In genomic region chr3:63740073-63740472, GRCm38 (mm10) we compare ENCODE assay signal across 9 mouse cellular contexts.
DNase-seq lines count a peak whose midpoint lies in the region; ATAC-seq and TF ChIP-seq lines count a peak whose summit lies in the region.
"Had no signal": no experiment of that assay in that cellular context is flagged by ENCODE, and none has a peak within 500 bp of the region (broad histone marks: within the 10 kb centered on the region; RNA-seq: fewer than 3 reads in every experiment).

No protein-coding gene starts in this region.

- no peak overlapping the region for H3K4me2 ChIP-seq in forebrain, embryonic 14.5 days (ENCODE audit: low read length)
- H3K4me2 ChIP-seq: heart, embryonic 13.5 days had no signal

- peak overlapping the region; percentile 51 for H3K27ac ChIP-seq in left cerebral cortex, adult 2 months
- H3K27ac ChIP-seq in forebrain, embryonic 14.5 days (ENCODE audit: low read depth, low read length), result no peak overlapping the region
- H3K27ac ChIP-seq: heart, embryonic 13.5 days had no signal

- intact Hi-C loops in left cerebral cortex, adult 2 months (cut with DNase I), result no loop called here
- intact Hi-C loops in left cerebral cortex, postnatal 36 days (cut with DNase I), result no loop called here

- H3K9ac ChIP-seq in forebrain, embryonic 14.5 days (ENCODE audit: low read length), result no peak overlapping the region
- H3K9ac ChIP-seq: heart, embryonic 13.5 days had no signal

- H3K9me3 ChIP-seq in forebrain, embryonic 14.5 days (replicated peaks; ENCODE audit: control insufficient read depth, low read length), result no peaks in the 10 kb centered on the region
- H3K9me3 ChIP-seq: heart, embryonic 13.5 days had no signal

- no peaks in the 10 kb centered on the region for H3K36me3 ChIP-seq in forebrain, embryonic 14.5 days (ENCODE audit: control insufficient read depth, insufficient read depth, low read length)
- H3K36me3 ChIP-seq: heart, embryonic 13.5 days had no signal

- ATAC-seq in forebrain, embryonic 14.5 days, result peak; percentile 55; the same call in 1 of the 2 replicates
- no peak for ATAC-seq in monocyte, adult 5-6 weeks (replicated peaks; ENCODE audit: insufficient number of reproducible peaks, low FRiP score, low TSS enrichment, poor library complexity, severe bottlenecking)

- no peaks in the 10 kb centered on the region for H3K27me3 ChIP-seq in forebrain, embryonic 14.5 days (replicated peaks; ENCODE audit: control insufficient read depth, insufficient read depth, low read length)
- H3K27me3 ChIP-seq: heart, embryonic 13.5 days had no signal

- H3K4me1 ChIP-seq in forebrain, embryonic 14.5 days (ENCODE audit: control insufficient read depth, insufficient read depth, low read length), result 0 out of 2 replicates have a peak, but pooled peaks cover 3% of the 10 kb centered on the region
- H3K4me1 ChIP-seq: heart, embryonic 13.5 days had no signal

- no peak overlapping the region for H3K4me3 ChIP-seq in left cerebral cortex, adult 2 months
- no peak overlapping the region for H3K4me3 ChIP-seq in forebrain, embryonic 14.5 days (ENCODE audit: low read depth, low read length)
- H3K4me3 ChIP-seq: heart, embryonic 13.5 days had no signal

- TF ChIP-seq CTCF in left cerebral cortex, adult 2 months (IDR thresholded peaks at IDR 0.05), result no peak

- WGBS in forebrain, embryonic 14.5 days, result 45% methylated on average over 2 of the region's 2 CpGs

- DNase-seq in left cerebral cortex, adult 2 months (ENCODE audit: extremely low spot score in 1 of 2, low spot score in 2 of 2), result no peak
- DNase-seq in left cerebral cortex, postnatal 36 days (ENCODE audit: low spot score in 2 of 2), result no peak
- DNase-seq in forebrain, embryonic 14.5 days (ENCODE audit: low spot score), result peak; percentile 24
- peak; percentile 8 for DNase-seq in mesoderm, embryonic 11.5 days (ENCODE audit: low read depth, low spot score)
- DNase-seq in retina, postnatal 1 day, result peak; percentile 72
- DNase-seq in thymus, postnatal 25 days, result no peak
- DNase-seq in cerebellum, postnatal 4 days (ENCODE audit: low spot score in 2 of 2), result no peak

Comparison
In these comparisons a context has a peak if more than half of its experiments do, and no peak if none do; other contexts are left out.
1. DNase-seq: peak in forebrain, embryonic 14.5 days (single experiment), mesoderm, embryonic 11.5 days (single experiment) and retina, postnatal 1 day (single experiment); none in left cerebral cortex, adult 2 months (0 of 2), left cerebral cortex, postnatal 36 days (0 of 2), thymus, postnatal 25 days (single experiment) and cerebellum, postnatal 4 days (0 of 2).